Mouse (Mus musculus): ENCODE results near the gene Nasp. TPM values are rescaled to one million over a fixed set of nuclear protein-coding genes. Genes with fewer than 3 reads are reported as not detected.
A peak's percentile ranks its signal among the peaks of the same experiment; 100 is the strongest.
"Not testable (repeated sequence)": the region's sequence is repeated elsewhere in the genome, so short reads cannot be mapped to it uniquely, and the experiment has no call there.

Gene Nasp
- polyA plus RNA-seq (2014; fragmentation: Nextera tagmentation; extraction: Ambion mirVana), result 78.0 and 79.1 TPM in 2 replicates

- Histone ChIP-seq H3K9me3 (ENCODE audit: control insufficient read depth, low read length) (no peaks in the 10 kb centered on the region), H3K9ac (ENCODE audit: low read length) (peak within 1 kb of the TSS; percentile 95), H3K4me2 (ENCODE audit: low read length) (peak within 1 kb of the TSS; percentile 67), H3K27ac (replicated peaks in 1 of 2; ENCODE audit: control insufficient read depth in 1 of 2, insufficient read depth in 1 of 2, low read depth in 2 of 2, low read length in 2 of 2) (peak within 1 kb of the TSS; percentile 89 to 97), H3K36me3 (ENCODE audit: control insufficient read depth, insufficient read depth, low read length) (peaks cover 10% of the 10 kb centered on the region; the same call in 1 of the 2 replicates), H3K4me3 (ENCODE audit: control insufficient read depth in 1 of 2, insufficient read depth in 1 of 2, low read depth in 1 of 2, low read length in 2 of 2) (peak within 1 kb of the TSS; percentile 85 to 99), H3K4me1 (ENCODE audit: control insufficient read depth in 2 of 2, insufficient read depth in 2 of 2, low read length in 2 of 2) (peaks cover 2 to 17% of the 10 kb centered on the region in 2 experiments; a peak in 3 of 4 replicates), H3K27me3 (ENCODE audit: control insufficient read depth, insufficient read depth, low read length) (no peaks in the 10 kb centered on the region)
- 10% methylated on average over 23 of the region's 23 CpGs for WGBS
- ATAC-seq (ENCODE audit: insufficient number of reproducible peaks, insufficient read depth, low FRiP score, low read depth), result peak; percentile 81
These were observed at the start of gene Nasp for GRCm38 (mm10) chr4:116627722-116628662. TSS of gene Nasp (minus strand) at chr4:116627941.

- 78% methylated on average over 3 of the region's 3 CpGs for WGBS
These were observed 48.3 kb upstream of the Nasp start for GRCm38 (mm10) chr4:116676027-116676426.

GRCm38 (mm10) chr4:116674761-116675160 lies 47.0 kb upstream of the Nasp start:
- not testable (repeated sequence) for H3K4me1 ChIP-seq (ENCODE audit: control insufficient read depth in 2 of 2, insufficient read depth in 2 of 2, low read length in 2 of 2); H3K4me3 ChIP-seq (ENCODE audit: control insufficient read depth in 1 of 2, insufficient read depth in 1 of 2, low read depth in 1 of 2, low read length in 2 of 2); H3K27me3 ChIP-seq (ENCODE audit: control insufficient read depth, insufficient read depth, low read length); H3K36me3 ChIP-seq (ENCODE audit: control insufficient read depth, insufficient read depth, low read length); H3K9ac ChIP-seq (ENCODE audit: low read length); ATAC-seq (ENCODE audit: insufficient number of reproducible peaks, insufficient read depth, low FRiP score, low read depth); H3K9me3 ChIP-seq (ENCODE audit: control insufficient read depth, low read length); H3K27ac ChIP-seq (replicated peaks in 1 of 2; ENCODE audit: control insufficient read depth in 1 of 2, insufficient read depth in 1 of 2, low read depth in 2 of 2, low read length in 2 of 2); H3K4me2 ChIP-seq (ENCODE audit: low read length)
- WGBS, result 85% methylated on average over 6 of the region's 6 CpGs

More at GRCm38 (mm10) chr4:116676027-116676426, 48.3 kb upstream of the Nasp start:
- Histone ChIP-seq H3K4me1 (ENCODE audit: control insufficient read depth in 2 of 2, insufficient read depth in 2 of 2, low read length in 2 of 2) (no peaks in the 10 kb centered on the region), H3K36me3 (ENCODE audit: control insufficient read depth, insufficient read depth, low read length) (no peaks in the 10 kb centered on the region), H3K4me2 (ENCODE audit: low read length) (no peak overlapping the region), H3K27me3 (ENCODE audit: control insufficient read depth, insufficient read depth, low read length) (no peaks in the 10 kb centered on the region), H3K9me3 (ENCODE audit: control insufficient read depth, low read length) (no peaks in the 10 kb centered on the region), H3K4me3 (ENCODE audit: control insufficient read depth in 1 of 2, insufficient read depth in 1 of 2, low read depth in 1 of 2, low read length in 2 of 2) (no peak overlapping the region), H3K9ac (ENCODE audit: low read length) (no peak overlapping the region), H3K27ac (replicated peaks in 1 of 2; ENCODE audit: control insufficient read depth in 1 of 2, insufficient read depth in 1 of 2, low read depth in 2 of 2, low read length in 2 of 2) (no peak overlapping the region)
- ATAC-seq (ENCODE audit: insufficient number of reproducible peaks, insufficient read depth, low FRiP score, low read depth), result no peak

GRCm38 (mm10) chr4:116672785-116673184 lies 45.0 kb upstream of the Nasp start:
- Histone ChIP-seq H3K9ac (ENCODE audit: low read length) (no peak overlapping the region), H3K27ac (replicated peaks in 1 of 2; ENCODE audit: control insufficient read depth in 1 of 2, insufficient read depth in 1 of 2, low read depth in 2 of 2, low read length in 2 of 2) (no peak overlapping the region), H3K27me3 (ENCODE audit: control insufficient read depth, insufficient read depth, low read length) (no peaks in the 10 kb centered on the region), H3K4me1 (ENCODE audit: control insufficient read depth in 2 of 2, insufficient read depth in 2 of 2, low read length in 2 of 2) (no peaks in the 10 kb centered on the region), H3K9me3 (ENCODE audit: control insufficient read depth, low read length) (no peaks in the 10 kb centered on the region), H3K4me2 (ENCODE audit: low read length) (no peak overlapping the region), H3K36me3 (ENCODE audit: control insufficient read depth, insufficient read depth, low read length) (no peaks in the 10 kb centered on the region), H3K4me3 (ENCODE audit: control insufficient read depth in 1 of 2, insufficient read depth in 1 of 2, low read depth in 1 of 2, low read length in 2 of 2) (no peak overlapping the region)
- no peak for ATAC-seq (ENCODE audit: insufficient number of reproducible peaks, insufficient read depth, low FRiP score, low read depth)
- WGBS, result 48% methylated on average over 2 of the region's 2 CpGs

GRCm38 (mm10) chr4:116669291-116669690 lies 41.5 kb upstream of the Nasp start:
- H3K9ac ChIP-seq (ENCODE audit: low read length), result no peak overlapping the region
- 67% methylated on average over 2 of the region's 2 CpGs for WGBS
- no peak overlapping the region for H3K4me2 ChIP-seq (ENCODE audit: low read length)
- no peaks in the 10 kb centered on the region for H3K36me3 ChIP-seq (ENCODE audit: control insufficient read depth, insufficient read depth, low read length)
- no peak for ATAC-seq (ENCODE audit: insufficient number of reproducible peaks, insufficient read depth, low FRiP score, low read depth)
- no peak overlapping the region for H3K4me3 ChIP-seq (ENCODE audit: control insufficient read depth in 1 of 2, insufficient read depth in 1 of 2, low read depth in 1 of 2, low read length in 2 of 2)
- no peaks in the 10 kb centered on the region for H3K9me3 ChIP-seq (ENCODE audit: control insufficient read depth, low read length)
- H3K27me3 ChIP-seq (ENCODE audit: control insufficient read depth, insufficient read depth, low read length), result no peaks in the 10 kb centered on the region
- no peaks in the 10 kb centered on the region for H3K4me1 ChIP-seq (ENCODE audit: control insufficient read depth in 2 of 2, insufficient read depth in 2 of 2, low read length in 2 of 2)
- H3K27ac ChIP-seq (replicated peaks in 1 of 2; ENCODE audit: control insufficient read depth in 1 of 2, insufficient read depth in 1 of 2, low read depth in 2 of 2, low read length in 2 of 2), result no peak overlapping the region

GRCm38 (mm10) chr4:116668145-116668544 lies 40.4 kb upstream of the Nasp start:
- Histone ChIP-seq H3K4me1 (ENCODE audit: control insufficient read depth in 2 of 2, insufficient read depth in 2 of 2, low read length in 2 of 2) (no peaks in the 10 kb centered on the region), H3K9me3 (ENCODE audit: control insufficient read depth, low read length) (no peaks in the 10 kb centered on the region), H3K36me3 (ENCODE audit: control insufficient read depth, insufficient read depth, low read length) (no peaks in the 10 kb centered on the region), H3K27me3 (ENCODE audit: control insufficient read depth, insufficient read depth, low read length) (no peaks in the 10 kb centered on the region), H3K4me3 (ENCODE audit: control insufficient read depth in 1 of 2, insufficient read depth in 1 of 2, low read depth in 1 of 2, low read length in 2 of 2) (no peak overlapping the region), H3K4me2 (ENCODE audit: low read length) (no peak overlapping the region), H3K27ac (replicated peaks in 1 of 2; ENCODE audit: control insufficient read depth in 1 of 2, insufficient read depth in 1 of 2, low read depth in 2 of 2, low read length in 2 of 2) (peak overlapping the region; percentile 7 to 45; a peak in 1 of 4 replicates), H3K9ac (ENCODE audit: low read length) (no peak overlapping the region)
- no peak for ATAC-seq (ENCODE audit: insufficient number of reproducible peaks, insufficient read depth, low FRiP score, low read depth)
- WGBS, result 46% methylated on average over 3 of the region's 3 CpGs

GRCm38 (mm10) chr4:116666625-116667024 lies 38.9 kb upstream of the Nasp start:
- H3K9ac ChIP-seq (ENCODE audit: low read length), result no peak overlapping the region
- H3K4me1 ChIP-seq (ENCODE audit: control insufficient read depth in 2 of 2, insufficient read depth in 2 of 2, low read length in 2 of 2), result no peaks in the 10 kb centered on the region
- H3K36me3 ChIP-seq (ENCODE audit: control insufficient read depth, insufficient read depth, low read length), result no peaks in the 10 kb centered on the region
- 54% methylated on average over 4 of the region's 4 CpGs for WGBS
- ATAC-seq (ENCODE audit: insufficient number of reproducible peaks, insufficient read depth, low FRiP score, low read depth), result no peak
- H3K27me3 ChIP-seq (ENCODE audit: control insufficient read depth, insufficient read depth, low read length), result no peaks in the 10 kb centered on the region
- no peak overlapping the region for H3K4me3 ChIP-seq (ENCODE audit: control insufficient read depth in 1 of 2, insufficient read depth in 1 of 2, low read depth in 1 of 2, low read length in 2 of 2)
- H3K9me3 ChIP-seq (ENCODE audit: control insufficient read depth, low read length), result no peaks in the 10 kb centered on the region
- H3K4me2 ChIP-seq (ENCODE audit: low read length), result no peak overlapping the region
- no peak overlapping the region for H3K27ac ChIP-seq (replicated peaks in 1 of 2; ENCODE audit: control insufficient read depth in 1 of 2, insufficient read depth in 1 of 2, low read depth in 2 of 2, low read length in 2 of 2)
